Mouse (Mus musculus): ENCODE data around the gene Fryl. TPM values are rescaled to one million over a fixed set of nuclear protein-coding genes. Genes with fewer than 3 reads are reported as not detected.

Gene Fryl
- polyA plus RNA-seq, 1 experiment = 30.4 TPM

GRCm38 (mm10) chr5:73168769-73169272, 87.6 kb downstream of the Fryl start:
- Histone ChIP-seq H3K9me3 (ENCODE audit: control insufficient read depth, low read length) (no peaks in the 10 kb centered on the region), H3K4me1 (ENCODE audit: control insufficient read depth) (peaks cover 41% of the 10 kb centered on the region), H3K36me3 (ENCODE audit: control insufficient read depth) (peaks cover 64% of the 10 kb centered on the region), H3K4me3 (replicated peaks) (no peak overlapping the region), H3K27me3 (ENCODE audit: control insufficient read depth) (no peaks in the 10 kb centered on the region)
- TF ChIP-seq TAL1 (IDR thresholded peaks at IDR 0.05; ENCODE audit: low read length) (no peak), GATA1 (IDR thresholded peaks at IDR 0.05; ENCODE audit: low read length) (no peak)

GRCm38 (mm10) chr5:73167976-73168768, 88.2 kb downstream of the Fryl start:
- Histone ChIP-seq H3K36me3 (ENCODE audit: control insufficient read depth) (peaks cover 63% of the 10 kb centered on the region), H3K9me3 (ENCODE audit: control insufficient read depth, low read length) (no peaks in the 10 kb centered on the region), H3K4me3 (replicated peaks) (no peak overlapping the region), H3K27me3 (ENCODE audit: control insufficient read depth) (no peaks in the 10 kb centered on the region), H3K4me1 (ENCODE audit: control insufficient read depth) (peaks cover 40% of the 10 kb centered on the region)
- TF ChIP-seq TAL1 (IDR thresholded peaks at IDR 0.05; ENCODE audit: low read length) (no peak), GATA1 (IDR thresholded peaks at IDR 0.05; ENCODE audit: low read length) (no peak)

- H3K36me3 ChIP-seq (ENCODE audit: control insufficient read depth) = peaks cover 60% of the 10 kb centered on the region
- no peaks in the 10 kb centered on the region for H3K9me3 ChIP-seq (ENCODE audit: control insufficient read depth, low read length)
- TF ChIP-seq GATA1 (IDR thresholded peaks at IDR 0.05; ENCODE audit: low read length) (no peak), TAL1 (IDR thresholded peaks at IDR 0.05; ENCODE audit: low read length) (no peak)
- H3K4me1 ChIP-seq (ENCODE audit: control insufficient read depth) = peaks cover 16% of the 10 kb centered on the region
- no peak overlapping the region for H3K4me3 ChIP-seq (replicated peaks)
- H3K27me3 ChIP-seq (ENCODE audit: control insufficient read depth) = no peaks in the 10 kb centered on the region
Observed at GRCm38 (mm10) chr5:73163970-73164369, 92.4 kb downstream of the Fryl start.

GRCm38 (mm10) chr5:73162492-73162891, 93.9 kb downstream of the Fryl start:
- H3K4me1 ChIP-seq (ENCODE audit: control insufficient read depth) = peaks cover 15% of the 10 kb centered on the region
- H3K27me3 ChIP-seq (ENCODE audit: control insufficient read depth) = no peaks in the 10 kb centered on the region
- no peak overlapping the region for H3K4me3 ChIP-seq (replicated peaks)
- peaks cover 55% of the 10 kb centered on the region for H3K36me3 ChIP-seq (ENCODE audit: control insufficient read depth)
- TF ChIP-seq GATA1 (IDR thresholded peaks at IDR 0.05; ENCODE audit: low read length) (no peak), TAL1 (IDR thresholded peaks at IDR 0.05; ENCODE audit: low read length) (no peak)
- no peaks in the 10 kb centered on the region for H3K9me3 ChIP-seq (ENCODE audit: control insufficient read depth, low read length)

- Histone ChIP-seq H3K9me3 (ENCODE audit: control insufficient read depth, low read length) (no peaks in the 10 kb centered on the region), H3K4me3 (replicated peaks) (no peak overlapping the region), H3K36me3 (ENCODE audit: control insufficient read depth) (peaks cover 48% of the 10 kb centered on the region), H3K4me1 (ENCODE audit: control insufficient read depth) (peaks cover 28% of the 10 kb centered on the region), H3K27me3 (ENCODE audit: control insufficient read depth) (no peaks in the 10 kb centered on the region)
- TF ChIP-seq GATA1 (IDR thresholded peaks at IDR 0.05; ENCODE audit: low read length) = no peak
- TF ChIP-seq TAL1 (IDR thresholded peaks at IDR 0.05; ENCODE audit: low read length) = no peak
Observed at GRCm38 (mm10) chr5:73160440-73160839, 96.0 kb downstream of the Fryl start.

- Histone ChIP-seq H3K9me3 (ENCODE audit: control insufficient read depth, low read length) (no peaks in the 10 kb centered on the region), H3K4me3 (replicated peaks) (no peak overlapping the region), H3K4me1 (ENCODE audit: control insufficient read depth) (peaks cover 33% of the 10 kb centered on the region), H3K27me3 (ENCODE audit: control insufficient read depth) (no peaks in the 10 kb centered on the region), H3K36me3 (ENCODE audit: control insufficient read depth) (peaks cover 56% of the 10 kb centered on the region)
- TF ChIP-seq TAL1 (IDR thresholded peaks at IDR 0.05; ENCODE audit: low read length) (no peak), GATA1 (IDR thresholded peaks at IDR 0.05; ENCODE audit: low read length) (no peak)
Observed at GRCm38 (mm10) chr5:73157502-73157901, 98.9 kb downstream of the Fryl start.

- H3K36me3 ChIP-seq (ENCODE audit: control insufficient read depth) = peaks cover 59% of the 10 kb centered on the region
Observed at GRCm38 (mm10) chr5:73157009-73157408, 99.4 kb downstream of the Fryl start.

GRCm38 (mm10) chr5:73156226-73156926, 100.0 kb downstream of the Fryl start:
- TF ChIP-seq GATA1 (IDR thresholded peaks at IDR 0.05; ENCODE audit: low read length) = no peak
- TF ChIP-seq TAL1 (IDR thresholded peaks at IDR 0.05; ENCODE audit: low read length) = no peak
- no peak overlapping the region for H3K4me3 ChIP-seq (replicated peaks)
- H3K9me3 ChIP-seq (ENCODE audit: control insufficient read depth, low read length) = no peaks in the 10 kb centered on the region
- H3K36me3 ChIP-seq (ENCODE audit: control insufficient read depth) = peaks cover 59% of the 10 kb centered on the region
- H3K27me3 ChIP-seq (ENCODE audit: control insufficient read depth) = no peaks in the 10 kb centered on the region
- H3K4me1 ChIP-seq (ENCODE audit: control insufficient read depth) = peaks cover 37% of the 10 kb centered on the region

More at GRCm38 (mm10) chr5:73157009-73157408, 99.4 kb downstream of the Fryl start:
- peaks cover 35% of the 10 kb centered on the region for H3K4me1 ChIP-seq (ENCODE audit: control insufficient read depth)
- no peaks in the 10 kb centered on the region for H3K27me3 ChIP-seq (ENCODE audit: control insufficient read depth)
- no peak overlapping the region for H3K4me3 ChIP-seq (replicated peaks)
- TF ChIP-seq GATA1 (IDR thresholded peaks at IDR 0.05; ENCODE audit: low read length) = no peak
- no peak for TF ChIP-seq TAL1 (IDR thresholded peaks at IDR 0.05; ENCODE audit: low read length)
- no peaks in the 10 kb centered on the region for H3K9me3 ChIP-seq (ENCODE audit: control insufficient read depth, low read length)

GRCm38 (mm10) chr5:73153802-73154465, 102.5 kb downstream of the Fryl start:
- TF ChIP-seq TAL1 (IDR thresholded peaks at IDR 0.05; ENCODE audit: low read length) = no peak
- TF ChIP-seq GATA1 (IDR thresholded peaks at IDR 0.05; ENCODE audit: low read length) = no peak
- H3K27me3 ChIP-seq (ENCODE audit: control insufficient read depth) = no peaks in the 10 kb centered on the region

More at GRCm38 (mm10) chr5:73153802-73154465, 102.5 kb downstream of the Fryl start:
- Histone ChIP-seq H3K4me3 (replicated peaks) (no peak overlapping the region), H3K4me1 (ENCODE audit: control insufficient read depth) (peaks cover 35% of the 10 kb centered on the region), H3K36me3 (ENCODE audit: control insufficient read depth) (peaks cover 57% of the 10 kb centered on the region), H3K9me3 (ENCODE audit: control insufficient read depth, low read length) (no peaks in the 10 kb centered on the region)

All from erythroblast, embryonic 14.5 days (primary cell).